Mouse (Mus musculus): Measurements from ENCODE around the gene Nfs1. TPM values are rescaled to one million over a fixed set of nuclear protein-coding genes. Genes with fewer than 3 reads are reported as not detected.

Nfs1 gene
- polyA plus RNA-seq, 1 experiment from 2014 or later, result 29.7 TPM

DNA sequence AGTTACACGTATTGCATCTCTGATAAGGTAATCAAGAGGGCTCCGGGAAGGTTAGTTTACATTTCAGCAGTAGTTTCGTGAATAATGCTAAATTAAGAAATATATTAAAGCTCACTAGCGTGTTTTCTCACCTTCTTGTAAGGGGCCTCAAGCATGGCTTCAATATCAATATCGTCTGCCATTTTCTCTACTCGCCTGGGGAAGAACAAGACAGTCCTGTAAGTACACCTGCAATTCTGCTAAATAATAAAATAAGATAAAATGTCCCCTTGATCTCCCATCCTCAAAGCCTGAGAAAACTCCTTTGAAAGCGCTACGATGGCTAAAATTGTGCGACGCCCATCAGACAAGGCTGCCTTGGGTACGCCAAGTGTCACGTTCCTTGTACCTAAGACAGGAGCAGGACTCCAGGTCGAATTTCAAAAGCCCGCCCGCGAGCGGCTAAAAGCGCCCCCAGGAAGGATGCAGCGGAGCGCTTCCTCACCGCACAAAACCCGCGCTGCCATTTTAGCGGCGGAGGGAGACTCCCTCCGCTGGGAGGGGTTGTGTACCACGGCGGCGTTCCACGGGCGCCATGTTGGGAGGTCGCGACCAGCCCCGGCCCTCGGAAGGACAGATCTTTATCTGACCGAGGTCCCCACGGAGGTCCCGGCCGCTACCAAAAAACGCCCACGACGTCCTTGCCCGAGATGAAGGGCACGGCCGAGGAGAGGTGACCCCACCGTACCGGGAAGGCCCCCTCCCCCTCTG, 35.2 kb upstream of the Nfs1 start:
- Histone ChIP-seq H3K4me3 (peak overlapping the region; percentile 83), H3K27ac (peak overlapping the region; percentile 98), H3K9me3 (replicated peaks) (no peaks in the 10 kb centered on the region), H3K36me3 (peaks cover 22% of the 10 kb centered on the region), H3K27me3 (no peaks in the 10 kb centered on the region), H3K9ac (peak overlapping the region; percentile 100), H3K4me2 (replicated peaks) (peak overlapping the region; percentile 84), H3K4me1 (peaks cover 21% of the 10 kb centered on the region)
- WGBS, result 2% methylated on average over 47 of the region's 47 CpGs
- ATAC-seq (ENCODE audit: low FRiP score), result peak; percentile 39

DNA sequence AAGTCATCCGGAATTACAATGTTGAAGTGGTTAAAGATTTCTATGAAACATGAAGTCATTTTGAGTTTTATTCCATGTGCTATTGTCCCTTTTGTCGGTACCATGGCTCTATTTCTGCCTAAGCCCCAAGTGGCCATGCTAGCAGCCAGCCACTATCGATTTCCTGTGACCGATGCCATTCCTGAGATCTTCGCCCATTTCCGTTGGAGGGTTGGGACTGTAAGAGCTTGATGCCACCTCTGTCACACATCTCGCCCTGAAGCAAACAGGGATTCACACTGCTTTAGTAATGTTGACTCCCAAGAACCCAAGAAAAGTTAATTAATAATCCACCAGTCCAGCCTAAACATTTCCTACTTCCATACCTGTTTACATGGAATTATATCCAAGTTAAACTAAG, 33.7 kb upstream of the Nfs1 start:
- H3K27me3 ChIP-seq, result no peaks in the 10 kb centered on the region
- no peak overlapping the region for H3K9ac ChIP-seq
- WGBS, result 82% methylated on average over 7 of the region's 7 CpGs
- no peak overlapping the region for H3K27ac ChIP-seq
- H3K4me2 ChIP-seq (replicated peaks), result peak overlapping the region; percentile 84
- H3K9me3 ChIP-seq (replicated peaks), result no peaks in the 10 kb centered on the region
- H3K36me3 ChIP-seq, result peaks cover 32% of the 10 kb centered on the region
- H3K4me3 ChIP-seq, result peak overlapping the region; percentile 7
- peaks cover 21% of the 10 kb centered on the region for H3K4me1 ChIP-seq
- no peak for ATAC-seq (ENCODE audit: low FRiP score)

DNA sequence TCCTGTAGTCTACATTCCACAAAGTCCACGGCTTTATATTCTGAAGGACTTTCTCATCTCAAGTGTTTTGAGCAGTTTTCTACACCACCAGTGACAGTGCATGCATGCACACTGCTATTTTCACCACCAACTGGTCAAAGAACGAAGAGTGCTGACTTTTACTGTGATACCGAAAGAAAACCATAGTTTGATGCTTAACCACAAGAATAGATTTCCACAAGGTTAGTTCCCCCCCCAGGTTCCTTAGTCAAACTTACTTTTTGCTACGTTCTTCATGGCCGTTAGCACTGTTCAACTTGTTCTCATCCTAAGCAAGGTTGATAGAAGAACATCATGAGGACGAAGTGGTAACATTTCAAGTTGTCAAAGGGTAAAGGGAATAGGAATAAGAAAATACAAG, 33.1 kb upstream of the Nfs1 start:
- Histone ChIP-seq H3K4me1 (peaks cover 21% of the 10 kb centered on the region), H3K4me2 (replicated peaks) (no peak overlapping the region), H3K36me3 (peaks cover 36% of the 10 kb centered on the region), H3K4me3 (no peak overlapping the region), H3K9ac (no peak overlapping the region), H3K9me3 (replicated peaks) (no peaks in the 10 kb centered on the region), H3K27me3 (no peaks in the 10 kb centered on the region), H3K27ac (no peak overlapping the region)
- ATAC-seq (ENCODE audit: low FRiP score), result no peak
- WGBS, result 89% methylated on average over 6 of the region's 6 CpGs

DNA sequence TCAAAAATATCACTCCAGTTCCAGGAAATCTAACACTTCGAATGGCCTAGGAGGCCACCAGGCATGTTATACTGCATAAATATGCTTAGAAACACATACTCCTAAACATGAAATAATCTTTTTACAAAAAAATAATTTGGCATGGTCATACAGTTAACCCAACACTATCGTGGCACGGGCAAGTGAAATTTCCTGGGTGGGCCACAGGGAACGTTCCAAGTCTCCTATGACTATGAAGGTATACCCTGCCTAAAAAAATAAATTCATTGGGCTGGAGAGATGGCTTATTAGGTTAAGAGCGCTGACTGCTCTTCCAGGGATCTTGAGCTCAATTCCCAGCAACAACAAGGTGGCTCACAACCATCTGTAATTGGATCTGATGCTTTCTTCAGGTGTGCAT, 22.6 kb upstream of the Nfs1 start:
- H3K4me3 ChIP-seq, result no peak overlapping the region
- no peak overlapping the region for H3K4me2 ChIP-seq (replicated peaks)
- no peaks in the 10 kb centered on the region for H3K4me1 ChIP-seq
- no peaks in the 10 kb centered on the region for H3K9me3 ChIP-seq (replicated peaks)
- peaks cover 76% of the 10 kb centered on the region for H3K36me3 ChIP-seq
- ATAC-seq (ENCODE audit: low FRiP score), result no peak
- no peaks in the 10 kb centered on the region for H3K27me3 ChIP-seq
- WGBS, result 97% methylated on average over 5 of the region's 5 CpGs
- H3K9ac ChIP-seq, result no peak overlapping the region
- no peak overlapping the region for H3K27ac ChIP-seq

DNA sequence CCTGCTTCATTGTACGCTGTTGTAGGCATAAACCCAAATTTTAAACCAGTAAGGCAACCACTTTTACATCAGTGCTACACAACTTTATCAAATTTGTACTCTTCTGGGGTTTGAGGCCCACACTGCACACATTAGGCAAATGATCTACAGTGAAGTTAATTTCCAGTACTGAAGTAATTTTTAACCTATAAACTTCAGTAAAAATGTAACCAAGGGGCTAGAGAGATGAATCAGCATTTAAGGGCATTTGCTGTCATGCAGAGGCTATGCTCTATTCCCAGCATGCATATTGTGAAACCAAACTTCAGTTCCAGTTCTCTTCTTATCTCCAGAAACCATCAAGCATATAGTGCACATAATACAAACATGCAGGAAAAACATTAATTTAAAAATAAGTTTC, 21.5 kb upstream of the Nfs1 start:
- Histone ChIP-seq H3K36me3 (peaks cover 72% of the 10 kb centered on the region), H3K9ac (no peak overlapping the region), H3K27me3 (no peaks in the 10 kb centered on the region), H3K4me2 (replicated peaks) (no peak overlapping the region), H3K4me1 (no peaks in the 10 kb centered on the region), H3K4me3 (no peak overlapping the region), H3K27ac (no peak overlapping the region), H3K9me3 (replicated peaks) (no peaks in the 10 kb centered on the region)
- ATAC-seq (ENCODE audit: low FRiP score), result no peak
- WGBS, result 100% methylated on average over 1 of the region's 1 CpGs

DNA sequence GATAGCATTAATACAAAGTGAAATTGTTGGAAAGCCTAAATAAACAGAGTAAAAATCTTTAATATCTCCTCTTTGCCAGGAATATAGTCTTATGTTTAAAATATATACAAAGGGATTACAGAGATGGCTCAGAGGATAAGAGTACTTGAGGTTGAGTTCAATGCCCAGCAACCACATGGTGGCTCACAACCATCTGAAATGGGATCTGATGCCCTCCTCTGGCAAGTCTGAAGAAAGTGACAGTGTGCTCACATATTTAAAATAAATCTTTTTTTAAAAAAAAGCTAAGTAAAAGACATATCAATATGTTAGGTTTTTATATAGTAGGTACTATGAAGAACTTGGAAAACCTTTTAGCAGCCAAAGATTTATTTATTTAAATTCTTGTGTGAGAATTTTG, 7.6 kb upstream of the Nfs1 start:
- H3K4me1 ChIP-seq, result no peaks in the 10 kb centered on the region
- peaks cover 47% of the 10 kb centered on the region for H3K36me3 ChIP-seq
- no peak overlapping the region for H3K4me2 ChIP-seq (replicated peaks)
- H3K9ac ChIP-seq, result no peak overlapping the region
- H3K27me3 ChIP-seq, result no peaks in the 10 kb centered on the region
- H3K4me3 ChIP-seq, result no peak overlapping the region
- H3K27ac ChIP-seq, result no peak overlapping the region
- ATAC-seq (ENCODE audit: low FRiP score), result no peak
- no peaks in the 10 kb centered on the region for H3K9me3 ChIP-seq (replicated peaks)

DNA sequence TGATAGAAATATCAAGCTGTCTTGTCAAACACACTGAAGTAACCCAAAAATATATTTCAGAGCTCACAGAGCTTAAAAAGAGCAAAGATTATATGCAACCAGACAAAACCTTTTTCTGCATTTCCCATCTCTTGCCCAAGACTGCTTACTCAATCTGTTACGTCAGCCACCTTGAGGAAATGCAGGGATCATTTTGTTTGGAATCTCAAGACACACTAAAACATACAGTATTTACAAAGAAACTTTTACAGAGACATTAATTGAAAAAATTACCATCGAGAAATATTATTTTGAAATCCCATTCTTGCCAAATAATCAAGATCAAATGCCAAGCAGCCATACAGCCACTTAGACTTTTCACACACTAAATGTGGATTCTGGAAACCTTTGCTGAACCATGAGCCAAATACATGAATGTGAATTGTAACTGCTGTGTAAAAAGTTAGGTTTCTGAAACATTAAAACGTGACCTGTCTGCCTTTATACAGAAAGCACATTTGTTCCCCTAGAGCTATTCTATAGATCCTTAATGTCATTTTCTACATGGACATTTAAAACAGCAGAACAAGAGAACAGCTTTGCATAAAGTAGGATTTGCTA, 3.4 kb upstream of the Nfs1 start:
- Histone ChIP-seq H3K4me1 (peaks cover 12% of the 10 kb centered on the region), H3K9me3 (replicated peaks) (no peaks in the 10 kb centered on the region), H3K27me3 (no peaks in the 10 kb centered on the region), H3K9ac (no peak overlapping the region), H3K36me3 (peaks cover 34% of the 10 kb centered on the region), H3K27ac (no peak overlapping the region), H3K4me2 (replicated peaks) (no peak overlapping the region), H3K4me3 (no peak overlapping the region)
- ATAC-seq (ENCODE audit: low FRiP score), result no peak
- 96% methylated on average over 3 of the region's 3 CpGs for WGBS

DNA sequence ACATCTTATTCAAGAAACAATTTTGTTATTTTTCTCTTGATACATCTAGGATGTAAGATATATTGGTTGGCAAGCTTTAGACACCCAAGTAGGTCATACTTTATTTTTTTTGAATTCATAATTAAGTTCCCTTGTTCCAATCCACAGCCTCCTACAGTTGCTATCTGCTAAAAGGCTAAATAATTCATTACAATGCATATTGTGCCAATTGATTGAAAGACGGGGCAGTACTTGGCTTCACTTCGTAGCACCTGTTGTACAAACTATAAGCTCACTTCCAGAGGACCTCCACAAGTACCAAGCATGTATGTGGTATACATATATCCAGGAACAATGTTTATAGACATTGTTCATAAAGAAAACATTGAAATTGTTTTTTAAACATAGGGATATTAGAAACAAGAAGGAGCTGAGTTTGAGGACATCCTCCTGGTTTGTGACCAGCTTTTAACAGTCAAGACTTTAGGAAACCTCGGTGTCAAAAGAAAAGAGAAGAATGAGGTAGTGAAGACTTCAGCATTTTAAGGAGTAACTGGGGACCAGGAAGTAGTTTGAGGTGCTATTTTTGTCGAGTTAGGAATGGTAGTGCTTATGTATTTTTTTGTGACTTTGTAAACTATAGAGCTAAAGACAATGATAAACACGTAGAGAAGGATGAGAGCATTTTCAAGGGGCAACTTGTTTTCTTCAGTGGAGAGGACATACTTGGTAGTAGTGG, 2.4 kb upstream of the Nfs1 start:
- Histone ChIP-seq H3K9ac (no peak overlapping the region), H3K4me1 (peaks cover 12% of the 10 kb centered on the region), H3K4me3 (no peak overlapping the region), H3K9me3 (replicated peaks) (no peaks in the 10 kb centered on the region), H3K27ac (no peak overlapping the region), H3K36me3 (peaks cover 34% of the 10 kb centered on the region), H3K4me2 (replicated peaks) (no peak overlapping the region), H3K27me3 (no peaks in the 10 kb centered on the region)
- 76% methylated on average over 5 of the region's 5 CpGs for WGBS
- ATAC-seq (ENCODE audit: low FRiP score), result no peak

DNA sequence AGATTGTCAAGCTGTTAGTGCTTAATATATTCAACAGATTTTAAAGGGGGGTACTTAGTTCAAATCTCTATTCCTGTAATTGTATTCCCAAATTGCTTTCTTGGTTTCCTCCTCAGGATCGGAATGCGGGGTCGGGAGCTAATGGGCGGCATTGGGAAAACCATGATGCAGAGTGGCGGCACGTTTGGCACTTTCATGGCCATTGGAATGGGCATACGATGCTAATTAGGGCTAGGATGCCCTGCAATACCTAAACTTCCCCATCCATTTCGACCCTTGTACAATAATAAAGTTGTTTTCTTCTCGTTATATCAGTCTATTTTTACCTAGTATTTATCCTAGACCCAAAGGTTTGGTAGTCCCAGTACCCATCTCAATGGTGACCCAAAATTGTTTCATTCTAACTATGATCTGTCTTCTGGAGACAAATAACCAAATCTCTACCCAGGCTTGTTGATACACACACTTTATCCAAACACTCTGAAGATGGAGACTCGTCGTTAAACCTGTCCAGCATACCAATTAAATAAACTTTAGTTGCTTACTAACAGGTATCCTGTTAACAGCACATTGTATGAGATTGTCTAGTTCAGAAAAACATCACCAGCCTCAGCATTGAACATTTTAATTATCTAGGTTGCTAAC, 1.6 kb upstream of the Nfs1 start:
- WGBS, result 70% methylated on average over 11 of the region's 11 CpGs
- Histone ChIP-seq H3K4me1 (peaks cover 12% of the 10 kb centered on the region), H3K9me3 (replicated peaks) (no peaks in the 10 kb centered on the region), H3K27me3 (no peaks in the 10 kb centered on the region), H3K4me3 (0 out of 2 replicates have a peak overlapping the region, but pooled peaks have one; percentile 83), H3K9ac (no peak overlapping the region), H3K4me2 (replicated peaks) (peak overlapping the region; percentile 64), H3K27ac (no peak overlapping the region), H3K36me3 (peaks cover 36% of the 10 kb centered on the region)
- no peak for ATAC-seq (ENCODE audit: low FRiP score)

DNA sequence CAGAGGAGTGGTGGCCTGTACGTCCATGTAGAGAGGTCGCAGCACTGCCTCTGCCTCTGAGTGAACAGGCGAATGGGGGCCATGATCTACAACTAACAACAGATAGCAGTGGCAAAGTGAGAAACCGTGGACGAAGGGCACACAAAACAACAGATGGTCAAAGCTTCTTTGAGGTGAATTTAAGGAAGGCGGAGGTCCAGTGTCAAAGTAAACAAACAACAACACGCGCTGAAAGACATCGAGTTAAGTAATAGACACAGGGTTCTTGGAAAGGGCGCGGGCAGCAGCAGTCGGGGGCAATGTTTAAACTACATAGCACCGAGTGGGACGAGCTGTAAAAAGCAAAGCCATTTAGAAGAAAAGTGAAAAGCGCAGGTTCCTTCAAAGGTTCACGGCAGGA, 619 bp downstream of the Nfs1 start:
- Histone ChIP-seq H3K9me3 (replicated peaks) (no peaks in the 10 kb centered on the region), H3K27me3 (no peaks in the 10 kb centered on the region), H3K36me3 (peaks cover 24% of the 10 kb centered on the region), H3K27ac (peak overlapping the region; percentile 96), H3K4me3 (peak overlapping the region; percentile 83), H3K4me1 (peaks cover 12% of the 10 kb centered on the region), H3K4me2 (replicated peaks) (peak overlapping the region; percentile 64), H3K9ac (peak overlapping the region; percentile 87)
- WGBS, result 3% methylated on average over 16 of the region's 16 CpGs
- ATAC-seq (ENCODE audit: low FRiP score), result no peak; the same call in 1 of the 2 replicates

DNA sequence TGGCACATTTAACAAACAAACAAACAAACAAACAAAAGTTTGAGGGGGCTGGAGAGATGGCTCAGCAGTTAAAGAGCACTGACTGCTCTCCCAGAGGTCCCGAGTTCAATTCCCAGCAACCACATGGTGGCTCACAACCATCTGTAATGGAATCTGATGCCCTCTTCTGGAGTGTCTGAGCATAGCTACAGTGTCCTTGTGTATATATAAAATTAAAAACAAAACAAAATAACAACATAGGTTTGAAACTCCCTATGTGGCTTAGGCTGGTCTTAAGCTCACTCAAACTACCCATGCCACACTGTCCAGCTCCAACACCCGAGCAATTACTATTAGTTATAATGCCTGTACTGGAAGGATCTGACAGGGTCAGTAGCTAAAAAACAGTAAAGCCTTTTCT, 1.2 kb downstream of the Nfs1 start:
- no peak overlapping the region for H3K4me3 ChIP-seq
- no peak overlapping the region for H3K9ac ChIP-seq
- peaks cover 12% of the 10 kb centered on the region for H3K4me1 ChIP-seq
- H3K36me3 ChIP-seq, result peaks cover 20% of the 10 kb centered on the region
- H3K9me3 ChIP-seq (replicated peaks), result no peaks in the 10 kb centered on the region
- no peak for ATAC-seq (ENCODE audit: low FRiP score)
- 79% methylated on average over 2 of the region's 2 CpGs for WGBS
- no peaks in the 10 kb centered on the region for H3K27me3 ChIP-seq
- no peak overlapping the region for H3K27ac ChIP-seq
- H3K4me2 ChIP-seq (replicated peaks), result peak overlapping the region; percentile 64

DNA sequence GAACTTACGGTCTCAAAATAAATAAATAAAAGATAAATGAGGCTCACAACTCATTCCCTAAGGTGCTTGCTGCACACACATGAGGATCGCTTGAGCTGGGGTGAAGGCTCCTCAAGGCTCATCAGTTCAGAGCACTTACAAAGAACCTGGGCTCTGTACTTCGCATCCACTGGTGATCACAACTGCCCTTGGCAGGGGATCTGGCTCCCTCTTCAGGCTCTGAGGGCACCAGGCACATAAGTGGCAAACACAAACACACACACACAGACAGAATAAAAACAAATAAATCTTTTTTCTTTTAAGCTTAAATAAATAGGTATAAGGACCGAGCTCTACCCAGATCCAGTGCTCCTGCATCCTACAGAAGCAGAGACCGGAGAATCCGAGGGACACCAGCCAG, 8.3 kb downstream of the Nfs1 start:
- Histone ChIP-seq H3K4me1 (no peaks in the 10 kb centered on the region), H3K27ac (no peak overlapping the region), H3K36me3 (peaks cover 25% of the 10 kb centered on the region; the same call in 1 of the 2 replicates), H3K4me3 (no peak overlapping the region), H3K27me3 (no peaks in the 10 kb centered on the region), H3K9ac (no peak overlapping the region), H3K9me3 (replicated peaks) (no peaks in the 10 kb centered on the region), H3K4me2 (replicated peaks) (no peak overlapping the region)
- no peak for ATAC-seq (ENCODE audit: low FRiP score)
- WGBS, result 84% methylated on average over 6 of the region's 6 CpGs
